Mouse (Mus musculus) C2C12 (cell line): ENCODE measurements at regions not wholly inside any gene's neighbourhood (a gene's known extent, or its start where the extent isn't known, plus 50 kb on each side); places are given as distances from the start of the nearest gene placed in this dataset.
"Not testable (repeated sequence)": the region's sequence is repeated elsewhere in the genome, so short reads cannot be mapped to it uniquely, and the experiment has no call there.

Experiments
- H3K27me3 ChIP-seq: one replicate; pipeline ENCODE4 v1.6.1; 2011; ENCODE audit not compliant: control insufficient read depth, insufficient read depth, insufficient read length
- H3K36me3 ChIP-seq: one replicate; pipeline ENCODE4 v1.6.1; 2011; ENCODE audit not compliant: control insufficient read depth, insufficient read depth
- H3K4me3 ChIP-seq: one replicate; pipeline ENCODE4 v1.5.1; 2011; ENCODE audit warnings: mild to moderate bottlenecking, control low read depth; ENCODE audit not compliant: poor library complexity, insufficient read depth, severe bottlenecking
- H3K79me2 ChIP-seq: one replicate; pipeline ENCODE4 v1.6.1; 2011; ENCODE audit not compliant: control insufficient read depth, insufficient read depth
- H3K79me3 ChIP-seq: one replicate; pipeline ENCODE4 v1.6.1; 2011; ENCODE audit warnings: low read depth, control low read depth
- H3ac ChIP-seq: one replicate; pipeline ENCODE3; 2011; ENCODE audit warnings: low read depth; ENCODE audit not compliant: control insufficient read depth, insufficient read length
- CEBPB ChIP-seq: IDR thresholded peaks from one replicate; pipeline ENCODE4 v1.6.1; 2011; ENCODE audit warnings: low read depth, mild to moderate bottlenecking, control low read depth, moderate library complexity
- CTCF ChIP-seq: IDR thresholded peaks from one replicate; pipeline ENCODE4 v1.5.1; 2011; ENCODE audit not compliant: control insufficient read depth, insufficient read depth, insufficient read length
- FOSL1 ChIP-seq: IDR thresholded peaks from one replicate; pipeline ENCODE4 v1.8.0; 2011; ENCODE audit warnings: mild to moderate bottlenecking, low read length; ENCODE audit not compliant: poor library complexity, insufficient read depth, severe bottlenecking
- MAX ChIP-seq: IDR thresholded peaks from one replicate; pipeline ENCODE4 v1.6.1; 2011; ENCODE audit warnings: mild to moderate bottlenecking, control low read depth
- MYOD1 ChIP-seq: IDR thresholded peaks from one replicate; pipeline ENCODE4 v1.6.1; 2011; ENCODE audit warnings: low read depth; ENCODE audit not compliant: control insufficient read depth, insufficient read length
- MYOG ChIP-seq: IDR thresholded peaks from one replicate; pipeline ENCODE4 v1.6.1; 2011; ENCODE audit not compliant: control insufficient read depth, insufficient read length; ENCODE audit errors: extremely low read depth
- USF1 ChIP-seq: IDR thresholded peaks from one replicate; pipeline ENCODE4 v1.6.1; 2011; ENCODE audit warnings: low read depth, mild to moderate bottlenecking, control low read depth, moderate library complexity

GRCm38 (mm10) chr15:15082577-15083128, 1645.9 kb upstream of the Cdh9 start:
- Histone ChIP-seq H3K4me3 (no peak overlapping the region), H3K79me3 (no peaks in the 10 kb centered on the region), H3K79me2 (no peaks in the 10 kb centered on the region), H3K27me3 (no peaks in the 10 kb centered on the region), H3K36me3 (no peaks in the 10 kb centered on the region), H3ac (no peak overlapping the region)
- TF ChIP-seq MYOG (no peak), USF1 (no peak), MAX (no peak), CEBPB (no peak), CTCF (no peak), MYOD1 (no peak), FOSL1 (no peak)

GRCm38 (mm10) chr15:15088696-15089095, 1639.9 kb upstream of the Cdh9 start:
- not testable (repeated sequence) for H3K79me3 ChIP-seq, H3ac ChIP-seq

DNA sequence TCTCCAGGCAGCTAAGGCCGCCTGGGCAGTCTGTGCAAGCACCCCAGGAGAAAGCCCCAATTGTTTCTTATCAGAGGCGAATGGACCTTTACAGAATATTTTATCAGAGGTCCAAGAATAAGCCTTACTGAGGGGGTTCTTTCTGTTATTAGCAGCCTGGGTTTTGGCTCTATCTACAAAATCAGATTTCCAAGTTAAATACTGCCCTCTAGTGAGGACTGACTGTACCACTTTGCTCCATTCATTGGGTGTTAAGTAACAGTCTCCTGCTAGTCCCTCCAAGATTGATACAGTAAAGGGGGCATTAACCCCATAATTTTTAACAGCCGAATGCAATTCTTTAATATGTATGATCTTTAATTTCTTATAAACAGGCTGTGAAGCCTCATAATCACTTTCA, 1638.8 kb upstream of the Cdh9 start:
- not testable (repeated sequence) for H3K79me3 ChIP-seq, H3K36me3 ChIP-seq, H3ac ChIP-seq, H3K27me3 ChIP-seq, H3K79me2 ChIP-seq
- H3K4me3 ChIP-seq, result peak overlapping the region; percentile 7

More at GRCm38 (mm10) chr15:15088696-15089095, 1639.9 kb upstream of the Cdh9 start:
- not testable (repeated sequence) for H3K36me3 ChIP-seq, H3K79me2 ChIP-seq, H3K4me3 ChIP-seq, H3K27me3 ChIP-seq

DNA sequence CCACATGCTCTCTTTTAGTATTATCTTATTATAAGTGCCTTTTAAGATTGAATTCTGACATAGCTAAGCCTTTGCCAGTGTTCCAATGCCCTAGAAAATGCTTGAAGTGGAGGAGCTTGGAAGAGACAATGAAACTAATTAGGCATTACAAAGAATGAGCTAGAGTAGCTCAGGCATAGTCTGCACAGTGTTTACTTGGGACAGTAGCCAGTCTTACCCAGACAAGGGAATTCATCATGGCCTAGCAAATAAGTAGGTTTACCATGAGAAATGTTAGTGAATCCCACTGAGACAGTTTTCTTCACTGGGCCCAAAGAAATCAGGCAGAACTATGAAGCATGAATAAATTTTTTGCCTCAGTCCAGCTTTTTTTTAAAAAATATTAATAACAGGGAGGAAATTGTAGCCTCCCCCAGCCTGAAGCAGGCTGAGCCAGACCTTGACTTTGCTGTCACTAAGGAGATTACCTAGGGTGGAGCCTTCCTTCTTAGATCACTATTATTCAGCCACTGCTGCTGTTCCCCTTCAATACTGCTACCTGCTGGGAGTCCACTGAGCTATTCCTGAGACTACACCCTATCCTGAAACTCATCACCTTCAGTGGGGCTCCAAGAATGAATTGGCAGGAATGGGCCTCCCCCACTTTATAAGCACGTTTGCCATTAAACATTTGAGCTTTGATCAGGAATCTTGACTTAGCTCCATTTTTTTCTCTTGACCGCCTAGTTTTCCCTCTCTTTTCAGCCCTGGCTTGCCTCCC, 1636.8 kb upstream of the Cdh9 start:
- no peak for TF ChIP-seq CTCF
- TF ChIP-seq MAX, result no peak
- no peak for TF ChIP-seq USF1
- TF ChIP-seq MYOD1, result no peak
- TF ChIP-seq MYOG, result no peak
- no peak for TF ChIP-seq CEBPB
- TF ChIP-seq FOSL1, result no peak
- no peaks in the 10 kb centered on the region for H3K79me2 ChIP-seq

DNA sequence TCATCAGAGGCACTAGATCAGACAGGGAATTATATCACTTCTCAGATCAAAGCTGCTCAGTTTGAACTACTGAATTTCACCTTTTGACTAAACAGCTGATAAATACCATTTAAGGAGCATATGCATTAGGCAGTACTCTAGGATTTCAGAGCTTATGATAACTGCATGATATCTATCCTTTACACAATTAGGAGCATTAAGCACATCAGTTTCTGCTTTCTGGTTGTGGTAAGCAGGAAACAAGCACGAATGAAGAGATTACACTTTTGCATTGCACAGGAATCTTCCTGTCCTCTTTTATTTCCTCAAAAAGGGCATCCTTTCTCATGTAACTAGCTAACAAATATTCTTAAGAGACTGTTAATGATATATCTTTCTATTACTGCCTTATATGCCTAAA, 1631.2 kb upstream of the Cdh9 start:
- H3ac ChIP-seq, result no peak overlapping the region
- no peaks in the 10 kb centered on the region for H3K27me3 ChIP-seq
- H3K79me3 ChIP-seq, result no peaks in the 10 kb centered on the region
- no peak for TF ChIP-seq USF1
- TF ChIP-seq MAX, result no peak
- TF ChIP-seq FOSL1, result no peak
- no peak for TF ChIP-seq MYOG
- no peak for TF ChIP-seq CEBPB
- no peak for TF ChIP-seq MYOD1
- H3K36me3 ChIP-seq, result no peaks in the 10 kb centered on the region
- no peaks in the 10 kb centered on the region for H3K79me2 ChIP-seq
- no peak overlapping the region for H3K4me3 ChIP-seq

More for the DNA sequence above, 1636.8 kb upstream of the Cdh9 start:
- H3ac ChIP-seq, result no peak overlapping the region
- H3K4me3 ChIP-seq, result no peak overlapping the region
- H3K79me3 ChIP-seq, result no peaks in the 10 kb centered on the region
- H3K27me3 ChIP-seq, result no peaks in the 10 kb centered on the region
- H3K36me3 ChIP-seq, result no peaks in the 10 kb centered on the region

DNA sequence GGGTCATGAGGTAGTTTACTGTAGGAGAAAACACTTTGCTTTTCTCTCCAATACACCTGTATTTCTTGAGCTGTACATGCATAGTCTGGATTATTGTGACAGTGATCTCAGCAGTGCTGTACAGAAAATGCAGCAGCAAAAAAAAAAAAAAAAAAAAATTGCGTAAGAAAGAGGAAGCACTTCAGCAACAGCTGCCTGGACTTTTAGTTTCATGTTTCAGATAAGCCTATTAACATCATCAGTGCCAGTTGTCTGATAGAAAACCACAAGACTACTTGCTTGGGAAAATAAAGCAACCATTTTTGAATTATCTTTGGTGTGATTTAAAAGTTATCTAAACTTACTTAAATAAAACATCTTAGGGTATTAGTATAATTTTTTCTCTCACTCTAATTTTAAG, 1626.4 kb upstream of the Cdh9 start:
- H3K27me3 ChIP-seq, result no peaks in the 10 kb centered on the region
- no peaks in the 10 kb centered on the region for H3K79me2 ChIP-seq
- H3ac ChIP-seq, result no peak overlapping the region
- no peak for TF ChIP-seq MYOD1
- peak; percentile 4 for TF ChIP-seq CEBPB
- no peaks in the 10 kb centered on the region for H3K36me3 ChIP-seq
- no peak overlapping the region for H3K4me3 ChIP-seq
- no peaks in the 10 kb centered on the region for H3K79me3 ChIP-seq
